Mouse (Mus musculus) cerebellum, adult 2 months (tissue): Measurements from ENCODE around the gene Gal3st2b.
"Not testable (repeated sequence)": the region's sequence is repeated elsewhere in the genome, so short reads cannot be mapped to it uniquely, and the experiment has no call there.

Source experiments
- CTCF ChIP-seq: fragments of 200-500 bp; IDR thresholded peaks from 2 replicates; pipeline ENCODE4 v1.5.1; 2011; ENCODE audit warnings: low read depth, mild to moderate bottlenecking, control low read depth, low read length, moderate library complexity, borderline replicate concordance; ENCODE audit not compliant: insufficient read depth
- POLR2A ChIP-seq: fragments of 200-500 bp; IDR thresholded peaks from 2 replicates; pipeline ENCODE4 v1.6.1; 2011; ENCODE audit warnings: low read length, control low read depth, borderline replicate concordance; ENCODE audit not compliant: insufficient read depth

DNA sequence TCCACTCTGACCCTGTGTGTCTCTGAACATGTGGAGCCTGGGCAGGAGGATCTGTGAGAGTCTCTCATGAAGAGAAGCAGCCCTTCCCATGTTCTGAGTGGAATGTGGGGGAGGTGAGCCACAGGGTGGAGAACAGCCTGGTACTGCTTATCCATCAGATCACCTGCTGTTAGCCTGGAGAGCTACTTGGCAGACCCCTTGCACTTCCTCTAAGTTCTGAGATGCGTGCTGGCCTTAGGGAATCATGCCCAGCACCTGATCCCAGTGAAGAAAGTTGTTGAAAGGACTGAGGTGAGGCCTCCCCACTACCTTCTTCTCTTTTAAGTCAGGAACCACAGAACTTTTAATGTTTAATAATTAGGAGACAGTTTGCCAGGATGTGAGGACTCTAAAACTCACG is 5.0 kb downstream of the Gal3st2b start:
- not testable (repeated sequence) for TF ChIP-seq POLR2A, CTCF
